Mouse (Mus musculus) right cerebral cortex, adult 2 months (tissue): ENCODE results near the gene Adcy5.

ENCODE experiments used
- DNase-seq, 2 experiments: peaks; one replicate each; pipeline ENCODE4 v3.0.0; 2021 to 2022; ENCODE audit warnings: low spot score in 2 of 2

Adcy5 gene

GRCm38 (mm10) chr16:35154641-35155390 lies at the start of gene Adcy5:
TSS of gene Adcy5 (plus strand) at chr16:35154877.
- peak; percentile 41 to 43 for DNase-seq

GRCm38 (mm10) chr16:35107985-35108384 lies 46.7 kb upstream of the Adcy5 start:
- DNase-seq, result no peak

- no peak for DNase-seq
These were observed 45.5 kb upstream of the Adcy5 start for GRCm38 (mm10) chr16:35109156-35109555.

- no peak for DNase-seq
These were observed 44.9 kb upstream of the Adcy5 start for GRCm38 (mm10) chr16:35109656-35110291.

DNA sequence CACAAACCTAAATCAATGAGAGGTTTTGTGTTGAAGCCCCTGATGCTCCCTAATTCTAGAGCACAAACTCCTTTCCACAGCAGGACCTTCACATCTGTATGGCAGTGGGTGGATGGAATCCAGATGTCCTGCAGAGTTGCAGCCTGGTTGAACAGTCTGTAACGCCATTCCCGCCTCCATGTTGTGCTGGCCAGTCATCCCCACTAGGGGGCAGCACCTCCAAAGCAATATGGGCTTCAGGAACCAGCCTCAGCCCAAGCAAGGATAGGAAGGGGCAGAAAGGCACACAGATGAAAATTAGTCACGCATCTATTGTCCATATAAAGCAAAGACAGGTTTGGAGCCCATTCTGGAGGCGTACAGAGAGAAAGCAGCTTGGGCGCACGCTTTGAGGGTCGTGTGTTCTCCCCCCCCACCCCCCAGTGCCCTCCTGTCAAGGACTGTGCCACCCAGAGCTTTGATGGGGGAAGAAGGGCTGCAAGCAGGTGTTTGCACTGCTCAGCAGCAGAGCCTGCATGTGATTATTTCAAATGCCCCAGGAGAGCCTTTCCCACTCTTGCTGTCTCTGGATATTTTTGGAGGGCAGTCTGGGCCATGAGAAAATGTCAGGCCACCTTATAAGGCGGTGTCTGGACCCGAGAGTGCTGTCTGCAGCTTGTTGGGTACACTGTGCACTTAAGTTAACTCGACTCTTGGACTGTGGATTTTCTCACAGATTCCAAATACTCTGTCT lies 44.1 kb upstream of the Adcy5 start:
- DNase-seq, result peak; percentile 91 to 94

GRCm38 (mm10) chr16:35111143-35111620 lies 43.5 kb upstream of the Adcy5 start:
- DNase-seq, result peak; percentile 48 to 52

DNA sequence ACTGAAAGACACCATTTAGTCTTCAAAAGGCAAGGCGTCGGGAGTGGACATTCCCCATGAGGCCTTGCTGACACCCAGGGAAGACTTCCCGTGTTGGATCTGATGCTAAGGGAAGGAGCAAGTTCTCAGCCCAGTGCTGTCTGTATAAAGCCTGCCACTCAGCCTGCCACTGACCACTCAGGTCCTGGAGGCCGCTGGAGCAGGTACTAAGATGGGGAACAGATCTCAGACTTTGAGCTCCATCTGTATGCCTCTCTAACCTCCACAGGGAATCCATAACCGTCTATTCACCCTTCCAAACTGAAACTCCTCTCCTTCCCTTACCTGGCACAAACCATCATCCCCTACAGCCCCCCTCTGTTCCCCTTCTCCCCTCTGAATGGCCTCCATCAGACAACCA lies 41.2 kb upstream of the Adcy5 start:
- DNase-seq, result no peak

DNA sequence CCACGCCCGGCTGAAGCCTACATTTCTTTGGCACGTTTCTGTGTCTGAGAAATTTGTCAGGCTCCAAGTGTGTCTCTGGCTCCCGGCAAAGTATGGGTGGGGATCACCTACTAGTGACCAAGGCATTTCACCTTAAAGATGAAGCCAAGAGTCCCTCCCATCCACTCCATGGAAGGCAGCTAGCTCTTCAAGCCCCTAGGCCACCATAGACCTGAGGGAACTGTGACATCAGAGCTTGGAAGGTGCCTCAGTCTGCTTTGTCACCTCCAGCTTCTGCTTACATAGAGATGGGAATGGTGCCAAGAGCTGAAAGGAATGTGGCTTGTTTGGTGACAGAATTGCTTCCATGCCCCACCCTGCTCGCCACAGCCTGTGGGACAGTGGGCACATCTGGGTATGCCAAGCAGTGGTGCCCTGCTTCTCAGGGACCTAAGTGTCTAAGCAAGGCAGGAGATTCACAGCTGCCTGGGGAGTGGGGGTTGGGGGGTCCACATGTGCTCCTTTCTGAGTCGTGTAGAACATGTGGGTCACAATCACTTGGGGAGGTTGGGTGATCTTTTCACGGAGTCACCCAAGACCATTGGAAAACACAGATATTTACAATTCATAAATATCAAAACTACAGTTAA lies 38.2 kb upstream of the Adcy5 start:
- DNase-seq, result no peak

GRCm38 (mm10) chr16:35117436-35117835 lies 37.2 kb upstream of the Adcy5 start:
- DNase-seq, result no peak

DNA sequence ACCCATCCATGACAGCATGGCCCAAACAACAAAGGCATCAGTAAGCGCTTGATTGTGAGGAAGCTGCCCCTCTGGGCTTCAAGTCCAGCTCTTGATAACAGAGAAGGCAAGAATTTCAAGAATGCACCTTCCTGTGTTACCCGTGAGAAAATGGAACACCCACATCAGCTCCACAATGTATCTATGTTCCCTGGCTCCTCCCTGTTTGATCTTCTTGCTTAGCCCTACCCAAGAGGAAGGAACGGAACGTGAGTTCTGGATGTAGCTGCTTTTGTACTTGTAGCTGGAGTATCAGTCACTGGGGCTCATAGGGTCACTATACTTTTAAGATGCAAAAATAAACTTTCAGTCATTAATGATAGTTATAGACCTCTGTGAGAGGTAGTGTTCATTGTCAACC lies 34.1 kb upstream of the Adcy5 start:
- DNase-seq, result no peak

DNA sequence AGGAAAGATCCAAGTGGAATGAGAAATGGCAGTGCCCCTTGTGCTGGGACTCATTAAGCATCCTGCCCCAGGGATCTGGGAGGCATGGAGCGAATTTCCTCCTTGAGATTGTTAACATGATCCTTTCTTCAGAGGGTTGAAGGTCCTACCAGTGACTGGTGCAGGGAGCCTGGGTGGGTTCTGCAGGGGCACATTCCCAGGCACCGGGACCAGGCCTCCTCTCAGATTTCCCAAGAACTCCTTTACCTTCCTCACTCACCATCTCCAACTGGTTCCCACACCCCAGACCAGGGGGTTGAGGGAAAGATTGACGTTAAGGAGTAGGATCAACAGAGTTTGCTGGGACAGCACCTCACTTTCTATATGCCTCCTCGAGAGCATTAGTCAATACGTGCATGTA lies 27.4 kb upstream of the Adcy5 start:
- no peak for DNase-seq

DNA sequence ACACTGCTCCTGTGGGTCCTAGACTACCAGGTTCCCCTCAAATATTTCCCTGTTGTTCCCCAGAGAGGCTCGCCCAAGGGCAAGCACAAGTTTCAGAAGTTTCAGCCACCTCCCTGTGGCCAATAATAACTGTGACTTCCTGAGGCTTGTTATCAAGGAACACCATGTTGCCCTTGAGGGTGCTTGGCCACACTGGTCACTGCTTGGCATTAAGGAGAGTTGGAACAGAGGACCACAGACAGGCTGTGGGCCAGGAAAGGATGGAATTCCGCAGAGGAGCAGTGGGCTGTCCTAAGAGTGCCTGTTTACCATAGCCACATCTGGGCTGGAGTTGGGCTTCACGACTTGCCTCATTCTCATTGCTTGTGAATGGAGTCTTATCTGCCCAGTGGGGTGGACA lies 24.5 kb upstream of the Adcy5 start:
- no peak for DNase-seq

- no peak for DNase-seq
These were observed 15.3 kb upstream of the Adcy5 start for GRCm38 (mm10) chr16:35139416-35139815.

GRCm38 (mm10) chr16:35139873-35140619 lies 14.6 kb upstream of the Adcy5 start:
- DNase-seq, result no peak

DNA sequence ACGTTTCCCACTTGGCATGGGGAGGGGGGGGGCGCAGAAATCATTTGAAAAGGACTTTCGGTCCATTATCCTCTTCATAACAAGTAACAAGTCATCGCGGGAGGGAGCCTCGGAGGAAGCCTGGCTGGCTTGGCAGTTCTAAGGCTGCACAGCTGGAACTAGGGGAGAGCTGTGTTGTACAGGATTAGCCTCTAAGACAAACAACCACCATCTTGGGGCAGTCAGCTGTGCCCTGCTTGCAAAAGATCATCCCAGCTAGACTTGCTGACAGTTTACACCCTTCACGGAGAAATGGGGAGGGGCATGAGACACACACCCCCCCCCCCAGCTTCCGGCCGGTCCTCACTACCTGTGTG lies 14.1 kb upstream of the Adcy5 start:
- DNase-seq, result no peak

DNA sequence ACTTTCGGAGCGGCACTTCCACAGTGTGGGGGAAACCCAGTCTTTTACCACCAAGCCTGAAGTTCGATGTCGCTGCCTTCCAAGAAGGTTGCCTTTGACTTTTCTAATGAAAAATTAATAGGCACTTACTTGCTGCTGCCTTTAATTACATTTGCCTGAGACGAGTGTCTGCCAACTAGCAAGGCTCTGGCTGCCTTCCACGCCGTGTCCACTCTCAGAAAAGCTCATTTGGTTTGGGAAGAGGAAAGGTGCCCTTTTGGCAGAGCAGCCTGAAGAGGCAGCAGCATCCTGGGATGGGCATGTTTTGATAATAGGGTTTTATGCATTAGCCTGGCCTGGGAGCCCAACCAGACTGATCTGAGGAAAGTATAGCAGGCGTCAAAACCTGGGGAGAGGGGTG lies 12.8 kb upstream of the Adcy5 start:
- DNase-seq, result no peak

GRCm38 (mm10) chr16:35146153-35146552 lies 8.5 kb upstream of the Adcy5 start:
- DNase-seq, result no peak

- peak in 1 of 2 experiments; percentile 18 for DNase-seq
These were observed 1.4 kb upstream of the Adcy5 start for GRCm38 (mm10) chr16:35153146-35153755.

- peak; percentile 59 to 69 for DNase-seq
These were observed 434 bp upstream of the Adcy5 start for GRCm38 (mm10) chr16:35154245-35154640.

GRCm38 (mm10) chr16:35155391-35156305 lies 971 bp downstream of the Adcy5 start:
- peak; percentile 45 to 51 for DNase-seq
